Mouse (Mus musculus) brain, embryonic 14.5 days (tissue): Measurements from ENCODE around the gene Lmo1. TPM values are rescaled to one million over a fixed set of nuclear protein-coding genes. Genes with fewer than 3 reads are reported as not detected.
A peak's percentile ranks its signal among the peaks of the same experiment; 100 is the strongest.
"Not testable (repeated sequence)": the region's sequence is repeated elsewhere in the genome, so short reads cannot be mapped to it uniquely, and the experiment has no call there.

Experiments used
- DNase-seq: peaks from one replicate; pipeline ENCODE4 v3.0.0-alpha.2; 2011; ENCODE audit warnings: low read depth
- CTCF ChIP-seq: fragments of 200-500 bp; IDR thresholded peaks from 2 replicates; pipeline ENCODE4 v1.5.1; 2012; ENCODE audit warnings: inconsistent platforms, mild to moderate bottlenecking, moderate library complexity, borderline replicate concordance; ENCODE audit not compliant: insufficient read depth, insufficient read length; ENCODE audit errors: extremely low read depth
- POLR2A ChIP-seq: fragments of 200-500 bp; IDR thresholded peaks from 2 replicates; pipeline ENCODE4 v1.6.1; 2012; ENCODE audit warnings: mild to moderate bottlenecking, inconsistent platforms, borderline replicate concordance; ENCODE audit not compliant: poor library complexity, insufficient read depth, insufficient read length, severe bottlenecking; ENCODE audit errors: extremely low read depth
- polyA plus RNA-seq: library from polyadenylated mRNA; depleted of rRNA; stranded (reverse); fragments of >200 nt; gene quantifications from 2 replicates; pipeline ENCODE4 v1.2.3, GENCODE M21; 2012

Gene Lmo1
- polyA plus RNA-seq, 1 experiment = 131 TPM

- TF ChIP-seq POLR2A (no peak), CTCF (no peak)
- DNase-seq = no peak
These were observed 34.0 kb downstream of the Lmo1 start for GRCm38 (mm10) chr7:109141054-109141453.

- no peak for TF ChIP-seq POLR2A
- peak; percentile 91 for TF ChIP-seq CTCF
- peak; percentile 94 for DNase-seq
These were observed 35.6 kb downstream of the Lmo1 start for GRCm38 (mm10) chr7:109139405-109139804.

GRCm38 (mm10) chr7:109137441-109137840 is 37.6 kb downstream of the Lmo1 start:
- TF ChIP-seq CTCF (no peak), POLR2A (no peak)
- no peak for DNase-seq

- no peak for DNase-seq
These were observed 43.4 kb downstream of the Lmo1 start for GRCm38 (mm10) chr7:109131565-109131964.

GRCm38 (mm10) chr7:109129946-109130686 is 44.9 kb downstream of the Lmo1 start:
- peak; percentile 28; the same call in 1 of the 2 replicates for TF ChIP-seq CTCF
- no peak for TF ChIP-seq POLR2A
- peak; percentile 70 for DNase-seq

More at GRCm38 (mm10) chr7:109131565-109131964, 43.4 kb downstream of the Lmo1 start:
- TF ChIP-seq POLR2A (no peak), CTCF (no peak)

GRCm38 (mm10) chr7:109129442-109129841 is 45.6 kb downstream of the Lmo1 start:
- DNase-seq = no peak
- no peak for TF ChIP-seq POLR2A
- no peak for TF ChIP-seq CTCF

- no peak for TF ChIP-seq CTCF
- TF ChIP-seq POLR2A = no peak
- DNase-seq = peak; percentile 47
These were observed 59.1 kb downstream of the Lmo1 start for GRCm38 (mm10) chr7:109115929-109116328.

- DNase-seq = not testable (repeated sequence)
These were observed 59.5 kb downstream of the Lmo1 start for GRCm38 (mm10) chr7:109115488-109115887.

GRCm38 (mm10) chr7:109114950-109115349 is 60.1 kb downstream of the Lmo1 start:
- peak; percentile 91 for DNase-seq
- no peak for TF ChIP-seq CTCF
- no peak for TF ChIP-seq POLR2A

GRCm38 (mm10) chr7:109111000-109111399 is 64.0 kb downstream of the Lmo1 start:
- no peak for TF ChIP-seq POLR2A
- no peak for TF ChIP-seq CTCF
- DNase-seq = peak; percentile 95

GRCm38 (mm10) chr7:109104894-109105293 is 70.1 kb downstream of the Lmo1 start:
- DNase-seq = no peak
- no peak for TF ChIP-seq POLR2A
- no peak for TF ChIP-seq CTCF

GRCm38 (mm10) chr7:109101167-109101566 is 73.8 kb downstream of the Lmo1 start:
- TF ChIP-seq CTCF = no peak
- no peak for TF ChIP-seq POLR2A
- no peak for DNase-seq

GRCm38 (mm10) chr7:109098145-109099018 is 76.6 kb downstream of the Lmo1 start:
- peak; percentile 76 for DNase-seq
- peak; percentile 83 for TF ChIP-seq CTCF
- TF ChIP-seq POLR2A = no peak
